Mouse (Mus musculus) neutrophil, adult 5-6 weeks (primary cell): ENCODE data around the gene P2rx2. TPM values are rescaled to one million over a fixed set of nuclear protein-coding genes. Genes with fewer than 3 reads are reported as not detected.

Experiments
- ATAC-seq: fragments of 151-379, 151-347 bp; 2 replicates; pipeline ENCODE4 v1.8.0; 2017; ENCODE audit warnings: mild to moderate bottlenecking, moderate TSS enrichment; ENCODE audit not compliant: insufficient number of reproducible peaks, poor library complexity, low FRiP score, severe bottlenecking; ENCODE audit errors: extremely low read depth
- total RNA-seq: library from RNA; stranded (forward); fragments of 200-1000 nt; gene quantifications from 2 replicates; pipeline ENCODE4 v1.2.3, GENCODE M21; 2017

The P2rx2 gene
- total RNA-seq, 1 experiment from 2014 or later: not detected

GRCm38 (mm10) chr5:110345553-110345952 is 2.5 kb upstream of the P2rx2 start:
- ATAC-seq: no peak

GRCm38 (mm10) chr5:110344524-110344923 is 1.5 kb upstream of the P2rx2 start, which contains the start of gene Lrcol1:
TSS of gene Lrcol1 (plus strand) at chr5:110344730.
- ATAC-seq: no peak

GRCm38 (mm10) chr5:110338792-110339191 is 4.2 kb downstream of the P2rx2 start:
- no peak for ATAC-seq

- ATAC-seq: no peak
These were observed 12.5 kb downstream of the P2rx2 start for GRCm38 (mm10) chr5:110330508-110330907.

- no peak for ATAC-seq
These were observed 29.9 kb downstream of the P2rx2 start for GRCm38 (mm10) chr5:110313127-110313526.

- ATAC-seq: no peak
These were observed 34.2 kb downstream of the P2rx2 start for GRCm38 (mm10) chr5:110308861-110309260.

GRCm38 (mm10) chr5:110300591-110300990 is 42.4 kb downstream of the P2rx2 start:
- ATAC-seq: no peak

GRCm38 (mm10) chr5:110296637-110297036 is 46.4 kb downstream of the P2rx2 start:
- no peak for ATAC-seq

- no peak for ATAC-seq
These were observed 51.4 kb downstream of the P2rx2 start for GRCm38 (mm10) chr5:110291649-110292048.

Other genes with a start within 250 kb of the P2rx2 start
- gene Gm35315, start 248.8 kb downstream of the P2rx2 start, total RNA-seq: 0.35 and 0.74 TPM in 2 replicates
- 0.12 and 0.49 TPM in 2 replicates for gene Plcxd1, start 243.2 kb downstream of the P2rx2 start, total RNA-seq
- 47.6 and 54.1 TPM in 2 replicates for gene Gtpbp6, start 235.0 kb downstream of the P2rx2 start, total RNA-seq
- gene Zfp605, start 233.1 kb downstream of the P2rx2 start, total RNA-seq: 8.1 and 10.4 TPM in 2 replicates
- gene Chfr, start 207.4 kb downstream of the P2rx2 start, total RNA-seq: 111 and 115 TPM in 2 replicates
- gene Golga3, start 166.5 kb downstream of the P2rx2 start, total RNA-seq: 40.0 and 46.7 TPM in 2 replicates
- 75.8 and 96.5 TPM in 2 replicates for gene Ankle2, start 112.2 kb downstream of the P2rx2 start, total RNA-seq
- gene Pgam5, start 73.3 kb downstream of the P2rx2 start, total RNA-seq: 29.3 and 32.0 TPM in 2 replicates
- 1.4 and 2.3 TPM in 2 replicates for gene Pxmp2, start 57.0 kb downstream of the P2rx2 start, total RNA-seq
- gene Pole, start 56.9 kb downstream of the P2rx2 start, total RNA-seq: 3.9 and 6.1 TPM in 2 replicates
- gene Lrcol1, start 1.5 kb upstream of the P2rx2 start, total RNA-seq: not detected in 2 replicates
- 21.2 and 28.4 TPM in 2 replicates for gene Fbrsl1, start 105.3 kb upstream of the P2rx2 start, total RNA-seq
- gene Galnt9, start 201.1 kb upstream of the P2rx2 start, total RNA-seq: 0.81 and 0.86 TPM in 2 replicates